Mouse (Mus musculus) lung, postnatal 36 days (tissue): ENCODE measurements at regions not wholly inside any gene's neighbourhood (a gene's known extent, or its start where the extent isn't known, plus 50 kb on each side); places are given as distances from the start of the nearest gene placed in this dataset.

ENCODE experiments used
- DNase-seq: peaks from one replicate; pipeline ENCODE4 v3.0.0; 2022; ENCODE audit warnings: mixed read lengths

- DNase-seq: peak; percentile 3
Measured at GRCm38 (mm10) chrX:85971973-85972372, 72.0 kb upstream of the Samt3 start.

- DNase-seq: no peak
Measured at GRCm38 (mm10) chrX:85981051-85981450, 62.9 kb upstream of the Samt3 start.
